Mouse (Mus musculus): ENCODE measurements around the gene Cdk14.

- TF ChIP-seq CTCF (IDR thresholded peaks at IDR 0.05; ENCODE audit: low read depth, low read length) (no peak), EP300 (IDR thresholded peaks at IDR 0.05; ENCODE audit: insufficient read depth, low read depth, low read length) (no peak)
Observed at GRCm38 (mm10) chr5:5380731-5381718, 39.1 kb downstream of the Cdk14 start.
